Mouse (Mus musculus) thymus, adult 18-20 months (tissue): ENCODE results near the gene Clip2.
"Not testable (repeated sequence)": the region's sequence is repeated elsewhere in the genome, so short reads cannot be mapped to it uniquely, and the experiment has no call there.

Experiments
- DNase-seq, 2 experiments: peaks; one replicate each; pipeline ENCODE4 v3.0.0; 2022; ENCODE audit warnings: mixed read lengths in 2 of 2

Clip2 gene

GRCm38 (mm10) chr5:134455914-134456423, 96.3 kb downstream of the Clip2 start:
- peak; percentile 33 to 69 for DNase-seq

GRCm38 (mm10) chr5:134455186-134455895, 96.9 kb downstream of the Clip2 start:
- DNase-seq = peak; percentile 60 to 80

DNA sequence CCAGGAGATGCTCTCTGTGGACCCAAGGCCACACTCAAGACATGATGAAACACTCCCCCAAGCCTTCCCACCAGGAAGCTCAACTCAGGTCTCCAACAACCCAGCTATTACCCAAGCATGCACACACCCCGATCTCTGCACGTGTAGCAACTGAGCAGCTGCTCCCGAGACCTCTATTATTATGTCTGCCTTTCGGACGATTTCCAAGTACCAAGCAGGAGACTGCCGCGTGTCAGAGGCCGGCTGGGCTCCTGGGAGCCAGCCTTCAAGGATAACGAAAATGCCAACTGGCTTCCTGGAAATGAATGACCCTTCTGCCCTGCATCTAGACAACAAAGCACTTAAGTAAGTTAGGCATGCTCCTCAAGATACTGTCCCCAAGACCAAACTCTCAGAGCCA, 97.8 kb downstream of the Clip2 start:
- no peak for DNase-seq

DNA sequence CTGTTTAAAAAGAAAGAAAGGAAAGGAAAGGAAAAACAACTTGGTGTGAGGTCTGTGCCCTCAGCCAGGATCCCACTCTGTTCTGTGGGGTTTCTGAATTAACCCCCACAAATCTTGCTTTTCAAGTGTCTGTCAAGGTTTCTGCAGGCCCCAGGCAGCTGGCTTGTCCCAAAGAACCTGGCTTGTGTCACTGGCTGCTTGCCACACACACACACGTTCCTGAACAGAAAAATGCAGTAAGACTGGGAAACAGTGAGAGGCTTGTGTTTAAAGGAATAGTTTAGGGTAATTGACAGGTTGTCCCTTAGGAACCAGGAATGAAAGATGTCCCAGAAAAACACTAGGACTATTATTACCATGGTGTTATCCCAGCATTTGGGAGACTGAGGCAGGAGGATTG, 98.7 kb downstream of the Clip2 start:
- no peak for DNase-seq

DNA sequence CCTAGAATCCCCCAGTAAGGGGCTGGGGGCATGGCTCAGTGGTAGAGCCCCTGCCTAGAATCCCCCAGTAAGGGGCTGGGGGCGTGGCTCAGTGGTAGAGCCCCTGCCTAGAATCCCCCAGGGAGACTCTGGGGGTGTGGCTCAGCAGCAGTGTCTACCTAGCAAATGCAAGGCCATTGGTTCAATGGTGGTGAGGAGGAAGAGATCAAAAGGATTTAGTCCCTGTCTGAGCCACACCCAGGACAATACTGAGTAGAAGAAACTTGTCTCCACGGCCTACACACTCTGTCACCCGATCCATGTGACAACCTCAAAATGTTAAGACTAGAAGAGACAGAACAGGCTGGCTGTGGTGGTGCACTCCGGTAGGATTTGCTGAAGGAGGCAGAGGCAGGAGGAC, 105.5 kb downstream of the Clip2 start:
- not testable (repeated sequence) for DNase-seq

DNA sequence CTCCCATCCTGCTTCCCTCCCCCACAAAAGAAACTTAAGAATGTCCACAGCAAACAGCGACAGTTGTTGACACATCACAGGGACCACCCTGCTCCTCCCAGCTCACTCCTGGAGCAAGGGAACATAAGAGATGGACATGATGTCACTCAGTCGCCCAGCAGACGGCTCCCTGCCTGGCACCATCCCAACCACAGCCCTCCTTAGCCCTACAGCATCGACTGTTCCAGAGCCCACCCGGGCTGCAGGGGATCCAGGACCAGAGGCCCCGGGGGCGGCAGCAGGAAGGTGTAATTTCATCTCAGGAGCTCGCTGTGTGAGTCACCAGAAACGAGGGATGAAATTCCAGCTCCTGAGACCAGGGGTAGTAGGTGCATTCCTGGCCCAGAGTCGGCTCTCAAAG, 106.3 kb downstream of the Clip2 start:
- no peak for DNase-seq

DNA sequence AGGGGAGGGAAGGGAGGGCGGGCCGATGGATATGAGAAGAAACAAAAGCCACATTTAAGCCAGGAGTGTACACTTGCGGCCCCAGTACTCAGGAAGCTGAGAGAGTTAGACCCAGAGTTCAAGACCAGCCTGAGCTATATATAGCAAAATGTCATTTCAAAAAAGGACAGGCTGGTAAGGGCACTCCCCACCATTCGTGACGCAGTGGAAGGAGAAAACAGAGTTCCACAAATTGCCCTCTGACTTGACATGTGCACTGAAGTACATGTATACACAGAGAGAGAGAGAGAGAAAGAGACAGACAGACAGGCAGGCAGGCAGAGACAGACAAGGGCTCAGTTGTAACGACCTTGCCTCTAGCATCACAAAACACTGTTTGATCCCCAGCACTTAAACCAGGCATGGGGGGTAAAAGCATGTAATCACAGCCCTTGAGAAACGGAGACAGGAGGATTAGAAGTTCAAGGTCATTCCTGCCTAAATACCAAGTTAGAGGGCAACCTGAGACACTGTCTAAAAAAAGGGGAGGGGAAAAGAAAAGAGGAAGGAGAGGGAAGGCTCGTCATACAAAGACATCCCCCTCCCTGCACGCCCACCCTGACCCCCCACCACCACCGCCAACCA, 106.9 kb downstream of the Clip2 start:
- DNase-seq = no peak

GRCm38 (mm10) chr5:134444473-134444872, 107.8 kb downstream of the Clip2 start:
- peak; percentile 95 to 97 for DNase-seq

- no peak for DNase-seq
Measured at GRCm38 (mm10) chr5:134442066-134442465, 110.2 kb downstream of the Clip2 start.

DNA sequence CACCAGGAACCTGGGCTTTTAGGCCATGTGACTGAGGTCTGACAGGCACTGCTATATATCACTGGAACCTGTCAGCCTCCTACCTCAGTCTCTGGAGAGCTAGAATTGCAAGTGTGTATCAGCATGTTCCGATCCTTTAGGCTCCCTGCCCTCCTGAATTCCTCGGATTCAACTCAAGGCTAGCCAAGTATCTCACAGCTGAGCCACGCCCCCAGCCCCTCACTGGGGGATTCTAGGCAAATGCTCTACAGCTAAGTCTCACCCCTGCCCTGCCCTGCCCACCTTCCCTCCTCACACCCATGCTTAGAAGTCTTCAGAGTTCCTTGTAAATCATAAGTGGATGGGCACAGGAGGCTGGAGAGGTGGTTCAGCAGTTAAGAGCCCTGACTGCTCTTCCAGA, 111.1 kb downstream of the Clip2 start:
- DNase-seq = no peak

- no peak for DNase-seq
Measured at GRCm38 (mm10) chr5:134440098-134440497, 112.1 kb downstream of the Clip2 start.

- no peak for DNase-seq
Measured at GRCm38 (mm10) chr5:134439481-134439880, 112.8 kb downstream of the Clip2 start.
